Mouse (Mus musculus): ENCODE measurements at regions not wholly inside any gene's neighbourhood (a gene's known extent, or its start where the extent isn't known, plus 50 kb on each side); places are given as distances from the start of the nearest gene placed in this dataset.
"Not testable (repeated sequence)": the region's sequence is repeated elsewhere in the genome, so short reads cannot be mapped to it uniquely, and the experiment has no call there.

GRCm38 (mm10) chr10:43669471-43669870 lies 91.4 kb downstream of the Cd24a start:
- H3K4me1 ChIP-seq (ENCODE audit: insufficient read depth, low read depth, low read length), result peaks cover 79% of the 10 kb centered on the region
- TF ChIP-seq CTCF (IDR thresholded peaks at IDR 0.05; ENCODE audit: low read depth, low read length) (no peak), GATA2 (IDR thresholded peaks at IDR 0.05; ENCODE audit: borderline replicate concordance, low read depth, low read length) (no peak), GATA1 (IDR thresholded peaks at IDR 0.05; ENCODE audit: borderline replicate concordance, low read length) (no peak), TAL1 (conservative IDR thresholded peaks at IDR 0.05; ENCODE audit: low read depth, low read length) (no peak)
- no peaks in the 10 kb centered on the region for H3K27me3 ChIP-seq (ENCODE audit: insufficient read depth, low read length)
- no peaks in the 10 kb centered on the region for H3K9me3 ChIP-seq (replicated peaks)
- H3K4me3 ChIP-seq (ENCODE audit: low read depth, low read length), result no peak overlapping the region; the same call in 1 of the 2 replicates
- ATAC-seq (ENCODE audit: extremely low read depth, insufficient number of reproducible peaks, low FRiP score, poor library complexity, severe bottlenecking), result no peak
- no peak for DNase-seq (ENCODE audit: low spot score)
- H3K36me3 ChIP-seq (replicated peaks), result no peaks in the 10 kb centered on the region

GRCm38 (mm10) chr10:43670745-43671144 lies 92.7 kb downstream of the Cd24a start:
- H3K4me3 ChIP-seq (ENCODE audit: low read depth, low read length), result no peak overlapping the region
- no peak for TF ChIP-seq POLR2AphosphoS5 (IDR thresholded peaks at IDR 0.05; ENCODE audit: insufficient replicate concordance, low read depth, low read length)
- no peak for TF ChIP-seq TAL1 (conservative IDR thresholded peaks at IDR 0.05; ENCODE audit: low read depth, low read length)
- no peak for TF ChIP-seq GATA2 (IDR thresholded peaks at IDR 0.05; ENCODE audit: borderline replicate concordance, low read depth, low read length)
- no peak for TF ChIP-seq GATA1 (IDR thresholded peaks at IDR 0.05; ENCODE audit: borderline replicate concordance, low read length)
- no peak for TF ChIP-seq CTCF (IDR thresholded peaks at IDR 0.05; ENCODE audit: low read depth, low read length)
- DNase-seq (ENCODE audit: low spot score) (no peak), ATAC-seq (ENCODE audit: extremely low read depth, insufficient number of reproducible peaks, low FRiP score, poor library complexity, severe bottlenecking) (no peak)
- no peaks in the 10 kb centered on the region for H3K27me3 ChIP-seq (ENCODE audit: insufficient read depth, low read length)
- no peaks in the 10 kb centered on the region for H3K36me3 ChIP-seq (replicated peaks)
- no peaks in the 10 kb centered on the region for H3K9me3 ChIP-seq (replicated peaks)
- peaks cover 76% of the 10 kb centered on the region for H3K4me1 ChIP-seq (ENCODE audit: insufficient read depth, low read depth, low read length)

- no peak for TF ChIP-seq CTCF (IDR thresholded peaks at IDR 0.05; ENCODE audit: low read depth, low read length)
- TF ChIP-seq POLR2AphosphoS5 (IDR thresholded peaks at IDR 0.05; ENCODE audit: insufficient replicate concordance, low read depth, low read length), result no peak
- TF ChIP-seq TAL1 (conservative IDR thresholded peaks at IDR 0.05; ENCODE audit: low read depth, low read length), result no peak
- no peak for TF ChIP-seq GATA1 (IDR thresholded peaks at IDR 0.05; ENCODE audit: borderline replicate concordance, low read length)
- TF ChIP-seq GATA2 (IDR thresholded peaks at IDR 0.05; ENCODE audit: borderline replicate concordance, low read depth, low read length), result no peak
- Histone ChIP-seq H3K4me1 (ENCODE audit: insufficient read depth, low read depth, low read length) (peaks cover 75% of the 10 kb centered on the region), H3K4me3 (ENCODE audit: low read depth, low read length) (no peak overlapping the region), H3K36me3 (replicated peaks) (no peaks in the 10 kb centered on the region), H3K9me3 (replicated peaks) (no peaks in the 10 kb centered on the region), H3K27me3 (ENCODE audit: insufficient read depth, low read length) (no peaks in the 10 kb centered on the region)
- DNase-seq (ENCODE audit: low spot score) (no peak), ATAC-seq (ENCODE audit: extremely low read depth, insufficient number of reproducible peaks, low FRiP score, poor library complexity, severe bottlenecking) (no peak)
These were observed 93.7 kb downstream of the Cd24a start for GRCm38 (mm10) chr10:43671785-43672184.

GRCm38 (mm10) chr10:43672490-43672889 lies 94.4 kb downstream of the Cd24a start:
- no peak for DNase-seq (ENCODE audit: low spot score)

GRCm38 (mm10) chr10:43674749-43675148 lies 96.7 kb downstream of the Cd24a start:
- no peaks in the 10 kb centered on the region for H3K36me3 ChIP-seq (replicated peaks)
- DNase-seq (ENCODE audit: low spot score), result no peak
- TF ChIP-seq POLR2AphosphoS5 (IDR thresholded peaks at IDR 0.05; ENCODE audit: insufficient replicate concordance, low read depth, low read length) (no peak), GATA1 (IDR thresholded peaks at IDR 0.05; ENCODE audit: borderline replicate concordance, low read length) (no peak), CTCF (IDR thresholded peaks at IDR 0.05; ENCODE audit: low read depth, low read length) (no peak), GATA2 (IDR thresholded peaks at IDR 0.05; ENCODE audit: borderline replicate concordance, low read depth, low read length) (no peak), TAL1 (conservative IDR thresholded peaks at IDR 0.05; ENCODE audit: low read depth, low read length) (no peak)
- peaks cover 71% of the 10 kb centered on the region for H3K4me1 ChIP-seq (ENCODE audit: insufficient read depth, low read depth, low read length)
- no peak overlapping the region; the same call in 1 of the 2 replicates for H3K4me3 ChIP-seq (ENCODE audit: low read depth, low read length)
- H3K9me3 ChIP-seq (replicated peaks), result no peaks in the 10 kb centered on the region
- H3K27me3 ChIP-seq (ENCODE audit: insufficient read depth, low read length), result no peaks in the 10 kb centered on the region
- no peak; the same call in 1 of the 2 replicates for ATAC-seq (ENCODE audit: extremely low read depth, insufficient number of reproducible peaks, low FRiP score, poor library complexity, severe bottlenecking)

More at GRCm38 (mm10) chr10:43672490-43672889, 94.4 kb downstream of the Cd24a start:
- TF ChIP-seq POLR2AphosphoS5 (IDR thresholded peaks at IDR 0.05; ENCODE audit: insufficient replicate concordance, low read depth, low read length) (no peak), CTCF (IDR thresholded peaks at IDR 0.05; ENCODE audit: low read depth, low read length) (no peak), GATA1 (IDR thresholded peaks at IDR 0.05; ENCODE audit: borderline replicate concordance, low read length) (no peak), GATA2 (IDR thresholded peaks at IDR 0.05; ENCODE audit: borderline replicate concordance, low read depth, low read length) (no peak), TAL1 (conservative IDR thresholded peaks at IDR 0.05; ENCODE audit: low read depth, low read length) (no peak)
- H3K9me3 ChIP-seq (replicated peaks), result no peaks in the 10 kb centered on the region
- H3K4me3 ChIP-seq (ENCODE audit: low read depth, low read length), result no peak overlapping the region
- H3K27me3 ChIP-seq (ENCODE audit: insufficient read depth, low read length), result no peaks in the 10 kb centered on the region
- H3K36me3 ChIP-seq (replicated peaks), result no peaks in the 10 kb centered on the region
- H3K4me1 ChIP-seq (ENCODE audit: insufficient read depth, low read depth, low read length), result peaks cover 78% of the 10 kb centered on the region
- ATAC-seq (ENCODE audit: extremely low read depth, insufficient number of reproducible peaks, low FRiP score, poor library complexity, severe bottlenecking), result no peak

GRCm38 (mm10) chr10:43675495-43675894 lies 97.4 kb downstream of the Cd24a start:
- H3K27me3 ChIP-seq (ENCODE audit: insufficient read depth, low read length); H3K36me3 ChIP-seq (replicated peaks); DNase-seq (ENCODE audit: low spot score); H3K4me3 ChIP-seq (ENCODE audit: low read depth, low read length); H3K9me3 ChIP-seq (replicated peaks); ATAC-seq (ENCODE audit: extremely low read depth, insufficient number of reproducible peaks, low FRiP score, poor library complexity, severe bottlenecking): not testable (repeated sequence)
- peaks cover 64% of the 10 kb centered on the region for H3K4me1 ChIP-seq (ENCODE audit: insufficient read depth, low read depth, low read length)

GRCm38 (mm10) chr10:43676289-43676688 lies 98.2 kb downstream of the Cd24a start:
- no peaks in the 10 kb centered on the region for H3K9me3 ChIP-seq (replicated peaks)
- no peak for DNase-seq (ENCODE audit: low spot score)
- H3K36me3 ChIP-seq (replicated peaks), result no peaks in the 10 kb centered on the region
- H3K27me3 ChIP-seq (ENCODE audit: insufficient read depth, low read length), result no peaks in the 10 kb centered on the region
- H3K4me1 ChIP-seq (ENCODE audit: insufficient read depth, low read depth, low read length), result peaks cover 56% of the 10 kb centered on the region
- TF ChIP-seq GATA2 (IDR thresholded peaks at IDR 0.05; ENCODE audit: borderline replicate concordance, low read depth, low read length), result no peak
- peak; percentile 64 for TF ChIP-seq TAL1 (conservative IDR thresholded peaks at IDR 0.05; ENCODE audit: low read depth, low read length)
- H3K4me3 ChIP-seq (ENCODE audit: low read depth, low read length), result no peak overlapping the region
- ATAC-seq (ENCODE audit: extremely low read depth, insufficient number of reproducible peaks, low FRiP score, poor library complexity, severe bottlenecking), result no peak
